In genomic region chr5:52534798-52535590, GRCm38 (mm10) we compare ENCODE assay signal across 21 mouse cellular contexts. TPM values are rescaled to one million over a fixed set of nuclear protein-coding genes. Genes with fewer than 3 reads are reported as not detected.
DNase-seq lines count a peak whose midpoint lies in the region; ATAC-seq and TF ChIP-seq lines count a peak whose summit lies in the region.
"Had no signal": no experiment of that assay in that cellular context is flagged by ENCODE, and none has a peak within 500 bp of the region (broad histone marks: within the 10 kb centered on the region; RNA-seq: fewer than 3 reads in every experiment).

No protein-coding gene starts in this region.

- no peaks in the 10 kb centered on the region for H3K36me3 ChIP-seq in forebrain, postnatal 0 days (ENCODE audit: insufficient read depth)
- H3K36me3 ChIP-seq in forebrain, embryonic 16.5 days (ENCODE audit: control insufficient read depth, insufficient read depth), result no peaks in the 10 kb centered on the region
- peaks cover 11% of the 10 kb centered on the region; the same call in 1 of the 2 replicates for H3K36me3 ChIP-seq in intestine, embryonic 14.5 days (ENCODE audit: control insufficient read depth, insufficient read depth, low read length)
- H3K36me3 ChIP-seq in intestine, postnatal 0 days (ENCODE audit: control insufficient read depth, insufficient read depth), result no peaks in the 10 kb centered on the region
- H3K36me3 ChIP-seq in midbrain, embryonic 14.5 days (ENCODE audit: control insufficient read depth, insufficient read depth, low read length), result no peaks in the 10 kb centered on the region
- H3K36me3 ChIP-seq in midbrain, embryonic 13.5 days, result no peaks in the 10 kb centered on the region
- H3K36me3 ChIP-seq in stomach, embryonic 16.5 days (ENCODE audit: control insufficient read depth, insufficient read depth, low read length), result peaks cover 4% of the 10 kb centered on the region; the same call in 1 of the 2 replicates
- H3K36me3 ChIP-seq: hindbrain, embryonic 13.5 days; liver, embryonic 15.5 days had no signal

- no peak overlapping the region for H3K9ac ChIP-seq in forebrain, postnatal 0 days
- no peak overlapping the region for H3K9ac ChIP-seq in forebrain, embryonic 16.5 days (replicated peaks; ENCODE audit: low read depth, low read length)
- H3K9ac ChIP-seq in intestine, embryonic 14.5 days (ENCODE audit: low read length), result no peak overlapping the region
- H3K9ac ChIP-seq in intestine, postnatal 0 days (ENCODE audit: low read depth, low read length), result no peak overlapping the region
- no peak overlapping the region for H3K9ac ChIP-seq in midbrain, embryonic 14.5 days (replicated peaks; ENCODE audit: low read length)
- H3K9ac ChIP-seq in midbrain, embryonic 13.5 days (replicated peaks), result no peak overlapping the region
- H3K9ac ChIP-seq in stomach, embryonic 16.5 days (ENCODE audit: low read length), result no peak overlapping the region
- H3K9ac ChIP-seq: forebrain, embryonic 13.5 days; hindbrain, embryonic 13.5 days; liver, embryonic 15.5 days had no signal

- peak; percentile 52; the same call in 1 of the 2 replicates for ATAC-seq in forebrain, postnatal 0 days
- no peak for ATAC-seq in forebrain, embryonic 16.5 days
- ATAC-seq in intestine, embryonic 14.5 days (replicated peaks; ENCODE audit: low FRiP score, low TSS enrichment, low read depth), result peak; percentile 19; the same call in 1 of the 2 replicates
- ATAC-seq in intestine, postnatal 0 days, result no peak
- ATAC-seq in midbrain, embryonic 14.5 days (ENCODE audit: low FRiP score, low TSS enrichment), result no peak
- no peak for ATAC-seq in midbrain, embryonic 13.5 days
- peak; percentile 42; the same call in 1 of the 2 replicates for ATAC-seq in stomach, embryonic 16.5 days (ENCODE audit: insufficient read depth, low FRiP score)
- ATAC-seq: forebrain, embryonic 13.5 days had no signal

- no peak overlapping the region for H3K27ac ChIP-seq in forebrain, postnatal 0 days (ENCODE audit: low read depth, low read length)
- no peak overlapping the region for H3K27ac ChIP-seq in forebrain, embryonic 16.5 days (ENCODE audit: low read length)
- peak overlapping the region; percentile 69 for H3K27ac ChIP-seq in intestine, embryonic 14.5 days (ENCODE audit: low read depth)
- H3K27ac ChIP-seq in intestine, postnatal 0 days (ENCODE audit: low read depth, low read length), result no peak overlapping the region
- H3K27ac ChIP-seq in midbrain, embryonic 14.5 days (replicated peaks; ENCODE audit: low read depth, low read length), result no peak overlapping the region
- no peak overlapping the region for H3K27ac ChIP-seq in midbrain, embryonic 13.5 days
- H3K27ac ChIP-seq in stomach, embryonic 16.5 days (ENCODE audit: low read length), result peak overlapping the region; percentile 63
- H3K27ac ChIP-seq: forebrain, embryonic 13.5 days; heart, adult 2 months; hindbrain, embryonic 13.5 days; layer of hippocampus, adult 2 months; liver, embryonic 15.5 days had no signal

- H3K27me3 ChIP-seq in forebrain, postnatal 0 days (ENCODE audit: insufficient read depth, low read length), result no peaks in the 10 kb centered on the region
- no peaks in the 10 kb centered on the region for H3K27me3 ChIP-seq in forebrain, embryonic 16.5 days (replicated peaks; ENCODE audit: control insufficient read depth, insufficient read depth, low read length)
- no peaks in the 10 kb centered on the region for H3K27me3 ChIP-seq in intestine, embryonic 14.5 days (replicated peaks; ENCODE audit: control insufficient read depth, insufficient read depth, low read length)
- no peaks in the 10 kb centered on the region for H3K27me3 ChIP-seq in intestine, postnatal 0 days (replicated peaks; ENCODE audit: control insufficient read depth, insufficient read depth, low read length)
- no peaks in the 10 kb centered on the region for H3K27me3 ChIP-seq in midbrain, embryonic 14.5 days (ENCODE audit: control insufficient read depth, insufficient read depth, low read length)
- H3K27me3 ChIP-seq in midbrain, embryonic 13.5 days, result no peaks in the 10 kb centered on the region
- no peaks in the 10 kb centered on the region for H3K27me3 ChIP-seq in stomach, embryonic 16.5 days (ENCODE audit: control insufficient read depth, insufficient read depth, low read length)
- H3K27me3 ChIP-seq: CH12.LX; forebrain, embryonic 13.5 days; hindbrain, embryonic 13.5 days; liver, embryonic 15.5 days had no signal

- no peak overlapping the region for H3K4me3 ChIP-seq in forebrain, postnatal 0 days (ENCODE audit: low read depth, low read length)
- no peak overlapping the region for H3K4me3 ChIP-seq in forebrain, embryonic 16.5 days (replicated peaks; ENCODE audit: low read length)
- H3K4me3 ChIP-seq in intestine, embryonic 14.5 days (ENCODE audit: low read depth, low read length), result no peak overlapping the region
- H3K4me3 ChIP-seq in intestine, postnatal 0 days (ENCODE audit: low read depth, low read length), result no peak overlapping the region
- H3K4me3 ChIP-seq in midbrain, embryonic 14.5 days (replicated peaks; ENCODE audit: low read depth, low read length), result no peak overlapping the region
- no peak overlapping the region for H3K4me3 ChIP-seq in midbrain, embryonic 13.5 days (replicated peaks)
- no peak overlapping the region for H3K4me3 ChIP-seq in stomach, embryonic 16.5 days (replicated peaks; ENCODE audit: low read length)
- H3K4me3 ChIP-seq: forebrain, embryonic 13.5 days; heart, adult 2 months; hindbrain, embryonic 13.5 days; layer of hippocampus, adult 2 months; liver, embryonic 15.5 days; megakaryocyte, embryonic 14.5 days had no signal

- H3K9me3 ChIP-seq in forebrain, postnatal 0 days (ENCODE audit: low read length), result no peaks in the 10 kb centered on the region
- H3K9me3 ChIP-seq in forebrain, embryonic 16.5 days (ENCODE audit: control insufficient read depth, low read length), result no peaks in the 10 kb centered on the region
- no peaks in the 10 kb centered on the region for H3K9me3 ChIP-seq in intestine, embryonic 14.5 days (ENCODE audit: control insufficient read depth, low read length)
- H3K9me3 ChIP-seq in intestine, postnatal 0 days (ENCODE audit: control insufficient read depth), result no peaks in the 10 kb centered on the region
- H3K9me3 ChIP-seq in midbrain, embryonic 14.5 days (ENCODE audit: control insufficient read depth, low read length), result no peaks in the 10 kb centered on the region
- H3K9me3 ChIP-seq in midbrain, embryonic 13.5 days, result no peaks in the 10 kb centered on the region
- H3K9me3 ChIP-seq in stomach, embryonic 16.5 days (replicated peaks; ENCODE audit: control insufficient read depth, low read length), result no peaks in the 10 kb centered on the region
- H3K9me3 ChIP-seq: forebrain, embryonic 13.5 days; hindbrain, embryonic 13.5 days; liver, embryonic 15.5 days had no signal

- 68% methylated on average over 14 of the region's 14 CpGs for WGBS in forebrain, postnatal 0 days
- 79% methylated on average over 14 of the region's 14 CpGs for WGBS in forebrain, embryonic 16.5 days
- WGBS in intestine, embryonic 14.5 days, result 37% methylated on average over 14 of the region's 14 CpGs
- WGBS in intestine, postnatal 0 days, result 53% methylated on average over 14 of the region's 14 CpGs
- WGBS in midbrain, embryonic 14.5 days, result 70% methylated on average over 14 of the region's 14 CpGs
- 76% methylated on average over 14 of the region's 14 CpGs for WGBS in midbrain, embryonic 13.5 days
- WGBS in stomach, embryonic 16.5 days, result 38% methylated on average over 14 of the region's 14 CpGs

- no peaks in the 10 kb centered on the region for H3K4me1 ChIP-seq in forebrain, postnatal 0 days (ENCODE audit: insufficient read depth)
- H3K4me1 ChIP-seq in forebrain, embryonic 16.5 days (replicated peaks; ENCODE audit: control insufficient read depth, insufficient read depth, low read length), result no peaks in the 10 kb centered on the region
- H3K4me1 ChIP-seq in intestine, embryonic 14.5 days (replicated peaks; ENCODE audit: control insufficient read depth, insufficient read depth, low read length), result peaks cover 32% of the 10 kb centered on the region
- no peaks in the 10 kb centered on the region; the same call in 1 of the 2 replicates for H3K4me1 ChIP-seq in intestine, postnatal 0 days (replicated peaks; ENCODE audit: control insufficient read depth, insufficient read depth, low read length)
- H3K4me1 ChIP-seq in midbrain, embryonic 14.5 days (ENCODE audit: control insufficient read depth, insufficient read depth, low read length), result 0 out of 2 replicates have a peak, but pooled peaks cover 3% of the 10 kb centered on the region
- H3K4me1 ChIP-seq in midbrain, embryonic 13.5 days (replicated peaks), result 0 out of 2 replicates have a peak, but pooled peaks cover 14% of the 10 kb centered on the region
- H3K4me1 ChIP-seq in stomach, embryonic 16.5 days (ENCODE audit: control insufficient read depth, insufficient read depth, low read length), result peaks cover 32% of the 10 kb centered on the region
- H3K4me1 ChIP-seq: liver, embryonic 15.5 days; megakaryocyte, embryonic 14.5 days had no signal

- TF ChIP-seq CTCF in forebrain, postnatal 0 days (IDR thresholded peaks at IDR 0.05; ENCODE audit: low read depth), result no peak
- no peak for TF ChIP-seq CTCF in intestine, postnatal 0 days (IDR thresholded peaks at IDR 0.05; ENCODE audit: low read depth)

- H3K4me2 ChIP-seq in forebrain, postnatal 0 days (ENCODE audit: low read depth), result no peak overlapping the region
- H3K4me2 ChIP-seq in forebrain, embryonic 16.5 days (ENCODE audit: low read length), result no peak overlapping the region
- H3K4me2 ChIP-seq in intestine, embryonic 14.5 days (ENCODE audit: low read length), result peak overlapping the region; percentile 25; the same call in 1 of the 2 replicates
- H3K4me2 ChIP-seq in intestine, postnatal 0 days (replicated peaks; ENCODE audit: low read depth), result no peak overlapping the region
- no peak overlapping the region for H3K4me2 ChIP-seq in midbrain, embryonic 14.5 days (ENCODE audit: low read length)
- H3K4me2 ChIP-seq in midbrain, embryonic 13.5 days (replicated peaks), result no peak overlapping the region
- H3K4me2 ChIP-seq in stomach, embryonic 16.5 days (ENCODE audit: low read depth, low read length), result peak overlapping the region; percentile 4; the same call in 1 of the 2 replicates
- H3K4me2 ChIP-seq: forebrain, embryonic 13.5 days; hindbrain, embryonic 13.5 days; liver, embryonic 15.5 days had no signal

- no peak for DNase-seq in forebrain, postnatal 0 days
- no peak for DNase-seq in intestine, embryonic 14.5 days (ENCODE audit: low spot score)
- peak; percentile 20 for DNase-seq in midbrain, embryonic 14.5 days
- DNase-seq in thymus, postnatal 14 days, result no peak
- DNase-seq: cerebellum, adult 11 months; cerebellum, postnatal 25 days; heart, adult 2 months; kidney, adult 2 months; left cerebral cortex, postnatal 4 days; lung, postnatal 14 days had no signal

RNA-seq across cellular contexts. Expression of gene Lgi2, which starts 31.3 kb away (rescaled TPM):
- 14.6 and 15.1 TPM in 2 replicates for total RNA-seq in forebrain, postnatal 0 days (2014; rRNA removed)
- polyA plus RNA-seq in forebrain, postnatal 0 days (2015; fragmentation: Nextera tagmentation; extraction: Ambion mirVana), result 4.3 and 6.1 TPM in 2 replicates
- 2.0 and 2.7 TPM in 2 replicates for polyA plus RNA-seq in forebrain, embryonic 16.5 days (2015; fragmentation: Nextera tagmentation; extraction: Ambion mirVana)
- 8.9 and 10.5 TPM in 2 replicates for polyA plus RNA-seq in intestine, embryonic 14.5 days (2014; fragmentation: Nextera tagmentation; extraction: Ambion mirVana)
- 1.8 and 2.0 TPM in 2 replicates for polyA plus RNA-seq in intestine, postnatal 0 days (2015; fragmentation: Nextera tagmentation; extraction: Ambion mirVana)
- polyA plus RNA-seq in midbrain, embryonic 14.5 days (2014; fragmentation: Nextera tagmentation; extraction: Ambion mirVana), result 3.4 and 5.3 TPM in 2 replicates
- polyA plus RNA-seq in midbrain, embryonic 13.5 days (2015; fragmentation: Nextera tagmentation; extraction: Ambion mirVana), result 1.8 and 2.0 TPM in 2 replicates
- polyA plus RNA-seq in stomach, embryonic 16.5 days (2015; fragmentation: Nextera tagmentation; extraction: Ambion mirVana), result 7.2 and 8.0 TPM in 2 replicates
- total RNA-seq: CH12.LX; neutrophil, adult 5-6 weeks had no signal

Comparison
In these comparisons a context has a peak if more than half of its experiments do, and no peak if none do; other contexts are left out.
1. ATAC-seq: peak in forebrain, postnatal 0 days (single experiment), intestine, embryonic 14.5 days (single experiment) and stomach, embryonic 16.5 days (single experiment); none in forebrain, embryonic 16.5 days (single experiment), intestine, postnatal 0 days (single experiment), midbrain, embryonic 14.5 days (single experiment) and midbrain, embryonic 13.5 days (single experiment).
2. H3K27ac ChIP-seq: peak in intestine, embryonic 14.5 days (single experiment) and stomach, embryonic 16.5 days (single experiment); none in forebrain, postnatal 0 days (single experiment), forebrain, embryonic 16.5 days (single experiment), intestine, postnatal 0 days (single experiment), midbrain, embryonic 14.5 days (single experiment) and midbrain, embryonic 13.5 days (single experiment).
3. H3K4me2 ChIP-seq: peak in intestine, embryonic 14.5 days (single experiment) and stomach, embryonic 16.5 days (single experiment); none in forebrain, postnatal 0 days (single experiment), forebrain, embryonic 16.5 days (single experiment), intestine, postnatal 0 days (single experiment), midbrain, embryonic 14.5 days (single experiment) and midbrain, embryonic 13.5 days (single experiment).